Mouse (Mus musculus) liver, embryonic 11.5 days (tissue): ENCODE measurements at regions not wholly inside any gene's neighbourhood (a gene's known extent, or its start where the extent isn't known, plus 50 kb on each side); places are given as distances from the start of the nearest gene placed in this dataset.

Source experiments
- ATAC-seq: fragments of 200-750 bp; cut with Nextera tagmentation; replicated peaks from 2 replicates; pipeline ENCODE4 v1.8.0; 2017; ENCODE audit warnings: moderate number of reproducible peaks, mild to moderate bottlenecking, moderate TSS enrichment, moderate library complexity; ENCODE audit not compliant: low FRiP score
- DNase-seq: peaks from one replicate; pipeline ENCODE4 v3.0.0-alpha.2; 2017; ENCODE audit warnings: low spot score
- H3K27ac ChIP-seq: fragments of 300-500 bp; sonication (generic); 2 replicates; pipeline ENCODE4 v1.5.1; 2014; ENCODE audit warnings: mild to moderate bottlenecking, low read depth, low read length, control low read depth
- H3K27me3 ChIP-seq: fragments of 300-500 bp; sonication (generic); replicated peaks from 2 replicates; pipeline ENCODE4 v1.6.1; 2014; ENCODE audit warnings: low read length, mixed read lengths; ENCODE audit not compliant: control insufficient read depth, insufficient read depth
- H3K36me3 ChIP-seq: fragments of 300-500 bp; sonication (generic); 2 replicates; pipeline ENCODE4 v1.6.1; 2014; ENCODE audit warnings: mild to moderate bottlenecking, low read length, moderate library complexity, mixed read lengths; ENCODE audit not compliant: control insufficient read depth, insufficient read depth
- H3K4me1 ChIP-seq: fragments of 300-500 bp; sonication (generic); replicated peaks from 2 replicates; pipeline ENCODE4 v1.6.1; 2014; ENCODE audit warnings: low read length, mixed read lengths; ENCODE audit not compliant: control insufficient read depth, insufficient read depth
- H3K4me2 ChIP-seq: fragments of 300-500 bp; sonication (generic); 2 replicates; pipeline ENCODE4 v1.6.1; 2014; ENCODE audit warnings: mild to moderate bottlenecking, control low read depth, moderate library complexity
- H3K4me3 ChIP-seq: fragments of 300-500 bp; sonication (generic); 2 replicates; pipeline ENCODE4 v1.5.1; 2014; ENCODE audit warnings: low read depth, low read length, control low read depth
- H3K9ac ChIP-seq: fragments of 300-500 bp; sonication (generic); 2 replicates; pipeline ENCODE4 v1.6.1; 2014; ENCODE audit warnings: low read depth, low read length, control low read depth
- H3K9me3 ChIP-seq: fragments of 300-500 bp; sonication (generic); 2 replicates; pipeline ENCODE4 v1.6.1; 2016; ENCODE audit warnings: low read length, inconsistent platforms, mixed read lengths; ENCODE audit not compliant: control insufficient read depth
- WGBS: fragments of 180-500 bp; shearing (Covaris S2); extraction: QIAGEN DNeasy Blood & Tissue Kit; methylation state at CpG from one replicate; pipeline ENCODE4 v1.1.7; 2014; 5-methylcytosine and 5-hydroxymethylcytosine counted together

- no peak for ATAC-seq
- Histone ChIP-seq H3K4me3 (no peak overlapping the region), H3K36me3 (no peaks in the 10 kb centered on the region), H3K4me1 (no peaks in the 10 kb centered on the region), H3K27me3 (peaks cover 21% of the 10 kb centered on the region), H3K4me2 (no peak overlapping the region), H3K9ac (no peak overlapping the region), H3K9me3 (no peaks in the 10 kb centered on the region), H3K27ac (no peak overlapping the region)
- 78% methylated on average over 11 of the region's 11 CpGs for WGBS
- no peak for DNase-seq
Observed at GRCm38 (mm10) chr12:106178688-106179205, 168.7 kb downstream of the Vrk1 start.

GRCm38 (mm10) chr12:106182923-106183322 is 172.9 kb downstream of the Vrk1 start:
- H3K4me2 ChIP-seq: no peak overlapping the region
- ATAC-seq (no peak), DNase-seq (no peak)
- H3K4me3 ChIP-seq: no peak overlapping the region
- no peaks in the 10 kb centered on the region for H3K27me3 ChIP-seq
- WGBS: 81% methylated on average over 7 of the region's 7 CpGs
- no peaks in the 10 kb centered on the region for H3K9me3 ChIP-seq
- no peak overlapping the region for H3K27ac ChIP-seq
- no peak overlapping the region for H3K9ac ChIP-seq
- no peaks in the 10 kb centered on the region for H3K36me3 ChIP-seq
- no peaks in the 10 kb centered on the region for H3K4me1 ChIP-seq

- Histone ChIP-seq H3K4me3 (no peak overlapping the region), H3K36me3 (no peaks in the 10 kb centered on the region), H3K27me3 (no peaks in the 10 kb centered on the region), H3K4me1 (no peaks in the 10 kb centered on the region), H3K27ac (no peak overlapping the region), H3K4me2 (no peak overlapping the region), H3K9ac (no peak overlapping the region), H3K9me3 (no peaks in the 10 kb centered on the region)
- DNase-seq (no peak), ATAC-seq (no peak)
- WGBS: 78% methylated on average over 5 of the region's 5 CpGs
Observed at GRCm38 (mm10) chr12:106183973-106184372, 173.9 kb downstream of the Vrk1 start.

- ATAC-seq: no peak
- Histone ChIP-seq H3K27ac (no peak overlapping the region), H3K9me3 (no peaks in the 10 kb centered on the region), H3K4me1 (no peaks in the 10 kb centered on the region), H3K36me3 (no peaks in the 10 kb centered on the region), H3K27me3 (no peaks in the 10 kb centered on the region), H3K4me2 (no peak overlapping the region), H3K4me3 (no peak overlapping the region), H3K9ac (no peak overlapping the region)
- no peak for DNase-seq
- 68% methylated on average over 18 of the region's 18 CpGs for WGBS
Observed at GRCm38 (mm10) chr12:106185398-106186077, 175.5 kb downstream of the Vrk1 start.

- no peak for DNase-seq
- ATAC-seq: no peak
Observed at GRCm38 (mm10) chr12:106186501-106186900, 176.5 kb downstream of the Vrk1 start.

GRCm38 (mm10) chr12:106191771-106192170 is 181.7 kb downstream of the Vrk1 start:
- H3K9me3 ChIP-seq: no peaks in the 10 kb centered on the region
- H3K27me3 ChIP-seq: no peaks in the 10 kb centered on the region
- H3K4me2 ChIP-seq: no peak overlapping the region
- H3K4me3 ChIP-seq: no peak overlapping the region
- no peak overlapping the region for H3K9ac ChIP-seq
- DNase-seq (no peak), ATAC-seq (no peak)
- H3K27ac ChIP-seq: no peak overlapping the region
- H3K4me1 ChIP-seq: no peaks in the 10 kb centered on the region
- 77% methylated on average over 7 of the region's 7 CpGs for WGBS
- no peaks in the 10 kb centered on the region for H3K36me3 ChIP-seq

More at GRCm38 (mm10) chr12:106186501-106186900, 176.5 kb downstream of the Vrk1 start:
- Histone ChIP-seq H3K9ac (no peak overlapping the region), H3K9me3 (no peaks in the 10 kb centered on the region), H3K36me3 (no peaks in the 10 kb centered on the region), H3K4me2 (no peak overlapping the region), H3K27ac (no peak overlapping the region), H3K4me3 (no peak overlapping the region), H3K27me3 (no peaks in the 10 kb centered on the region), H3K4me1 (no peaks in the 10 kb centered on the region)
- 78% methylated on average over 10 of the region's 10 CpGs for WGBS

- Histone ChIP-seq H3K4me2 (no peak overlapping the region), H3K4me3 (no peak overlapping the region), H3K9me3 (no peaks in the 10 kb centered on the region), H3K36me3 (no peaks in the 10 kb centered on the region), H3K9ac (no peak overlapping the region), H3K27me3 (no peaks in the 10 kb centered on the region), H3K27ac (no peak overlapping the region), H3K4me1 (no peaks in the 10 kb centered on the region)
- WGBS: 12% methylated on average over 4 of the region's 4 CpGs
- DNase-seq (no peak), ATAC-seq (no peak)
Observed at GRCm38 (mm10) chr12:106199302-106199701, 189.3 kb downstream of the Vrk1 start.

- DNase-seq: no peak
- WGBS: 84% methylated on average over 8 of the region's 8 CpGs
- Histone ChIP-seq H3K4me1 (no peaks in the 10 kb centered on the region), H3K9me3 (no peaks in the 10 kb centered on the region), H3K36me3 (no peaks in the 10 kb centered on the region), H3K27ac (no peak overlapping the region), H3K4me3 (no peak overlapping the region), H3K4me2 (no peak overlapping the region), H3K27me3 (no peaks in the 10 kb centered on the region), H3K9ac (no peak overlapping the region)
- ATAC-seq: no peak
Observed at GRCm38 (mm10) chr12:106203526-106203925, 193.5 kb downstream of the Vrk1 start.

- Histone ChIP-seq H3K4me2 (no peak overlapping the region), H3K9ac (no peak overlapping the region), H3K36me3 (no peaks in the 10 kb centered on the region), H3K27ac (no peak overlapping the region), H3K27me3 (no peaks in the 10 kb centered on the region), H3K4me3 (no peak overlapping the region), H3K9me3 (no peaks in the 10 kb centered on the region), H3K4me1 (no peaks in the 10 kb centered on the region)
- DNase-seq (no peak), ATAC-seq (no peak)
- WGBS: 82% methylated on average over 6 of the region's 6 CpGs
Observed at GRCm38 (mm10) chr12:106210959-106211358, 200.9 kb downstream of the Vrk1 start.
